Mouse (Mus musculus) midbrain, postnatal 0 days (tissue): Measurements from ENCODE around the gene Emx1. TPM values are rescaled to one million over a fixed set of nuclear protein-coding genes. Genes with fewer than 3 reads are reported as not detected.
A peak's percentile ranks its signal among the peaks of the same experiment; 100 is the strongest.

Source experiments
- ATAC-seq: fragments of 200-750 bp; cut with Nextera tagmentation; 2 replicates; pipeline ENCODE4 v1.8.0; 2017; ENCODE audit warnings: moderate number of reproducible peaks, mild to moderate bottlenecking, moderate TSS enrichment, moderate library complexity; ENCODE audit not compliant: low FRiP score
- DNase-seq: peaks from one replicate; pipeline ENCODE4 v3.0.0-alpha.2; 2015; ENCODE audit warnings: low spot score
- H3K27ac ChIP-seq: fragments of 300-500 bp; sonication (generic); 2 replicates; pipeline ENCODE4 v1.5.1; 2014; ENCODE audit warnings: low read depth, mild to moderate bottlenecking, low read length, mixed read lengths
- H3K27me3 ChIP-seq: fragments of 300-500 bp; sonication (generic); 2 replicates; pipeline ENCODE4 v1.6.1; 2014; ENCODE audit warnings: low read length, control low read depth, mixed read lengths; ENCODE audit not compliant: insufficient read depth
- H3K36me3 ChIP-seq: fragments of 300-500 bp; sonication (generic); 2 replicates; pipeline ENCODE4 v1.6.1; 2014; ENCODE audit warnings: low read length, control low read depth, mixed read lengths; ENCODE audit not compliant: insufficient read depth
- H3K4me1 ChIP-seq: fragments of 300-500 bp; sonication (generic); 2 replicates; pipeline ENCODE4 v1.6.1; 2014; ENCODE audit warnings: mild to moderate bottlenecking, control low read depth, antibody characterized with exemption, low read length, mixed read lengths; ENCODE audit not compliant: insufficient read depth
- H3K4me2 ChIP-seq: fragments of 300-500 bp; sonication (generic); 2 replicates; pipeline ENCODE4 v1.6.1; 2014; ENCODE audit warnings: low read depth, mild to moderate bottlenecking, low read length, mixed read lengths; ENCODE audit not compliant: poor library complexity, severe bottlenecking
- H3K4me3 ChIP-seq: fragments of 300-500 bp; sonication (generic); 2 replicates; pipeline ENCODE4 v1.5.1; 2014; ENCODE audit warnings: low read depth, mild to moderate bottlenecking, low read length, moderate library complexity
- H3K9ac ChIP-seq: fragments of 300-500 bp; sonication (generic); replicated peaks from 2 replicates; pipeline ENCODE4 v1.6.1; 2014; ENCODE audit warnings: mild to moderate bottlenecking, low read length, moderate library complexity, mixed read lengths; ENCODE audit not compliant: poor library complexity, severe bottlenecking
- H3K9me3 ChIP-seq: fragments of 300-500 bp; sonication (generic); 2 replicates; pipeline ENCODE4 v1.6.1; 2016; ENCODE audit warnings: low read length, control low read depth
- CTCF ChIP-seq: IDR thresholded peaks from 2 replicates; pipeline ENCODE4 v1.5.1; 2016; ENCODE audit warnings: antibody characterized with exemption, mild to moderate bottlenecking
- WGBS: fragments of 180-500 bp; shearing (Covaris S2); extraction: QIAGEN DNeasy Blood & Tissue Kit; methylation state at CpG from one replicate; pipeline ENCODE4 v1.1.7; 2014; 5-methylcytosine and 5-hydroxymethylcytosine counted together
- polyA plus RNA-seq: library from polyadenylated mRNA; unstranded; fragments of >200 nt; fragmentation: Nextera tagmentation; extraction: Ambion mirVana; gene quantifications from 2 replicates; pipeline ENCODE4 v1.2.1, GENCODE M21; 2015
- total RNA-seq: library from RNA; depleted of rRNA; stranded (reverse); fragments of >200 nt; gene quantifications from 2 replicates; pipeline ENCODE4 v1.2.3, GENCODE M21; 2014

Gene Emx1
- total and polyA plus RNA-seq, 2 experiments from 2014 or later = 0.64 to 0.88 TPM

DNA sequence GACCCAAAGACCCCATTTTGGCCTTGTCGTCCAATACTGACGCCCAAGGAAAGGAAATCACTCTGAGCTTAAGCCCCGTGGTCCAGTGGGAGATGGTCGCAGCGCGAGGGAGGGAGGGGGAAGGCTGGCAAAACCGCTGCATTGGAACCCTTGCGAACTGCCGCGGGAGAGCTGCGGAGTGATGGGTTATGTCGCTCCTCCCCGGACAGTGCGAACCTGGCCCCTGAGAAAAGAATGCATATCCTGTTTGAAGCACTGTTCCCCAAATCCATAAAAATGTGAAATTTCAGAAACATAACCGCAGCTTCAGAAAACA, 536 bp upstream of the Emx1 start:
- no peak overlapping the region for H3K27ac ChIP-seq
- no peak overlapping the region for H3K4me3 ChIP-seq
- DNase-seq (no peak), ATAC-seq (no peak)
- peaks cover 43% of the 10 kb centered on the region for H3K27me3 ChIP-seq
- WGBS = under 1% methylated on average over 15 of the region's 15 CpGs
- no peak for TF ChIP-seq CTCF
- H3K4me2 ChIP-seq = no peak overlapping the region
- no peaks in the 10 kb centered on the region for H3K9me3 ChIP-seq
- no peak overlapping the region for H3K9ac ChIP-seq
- 0 out of 2 replicates have a peak, but pooled peaks cover 4% of the 10 kb centered on the region for H3K4me1 ChIP-seq
- H3K36me3 ChIP-seq = no peaks in the 10 kb centered on the region

DNA sequence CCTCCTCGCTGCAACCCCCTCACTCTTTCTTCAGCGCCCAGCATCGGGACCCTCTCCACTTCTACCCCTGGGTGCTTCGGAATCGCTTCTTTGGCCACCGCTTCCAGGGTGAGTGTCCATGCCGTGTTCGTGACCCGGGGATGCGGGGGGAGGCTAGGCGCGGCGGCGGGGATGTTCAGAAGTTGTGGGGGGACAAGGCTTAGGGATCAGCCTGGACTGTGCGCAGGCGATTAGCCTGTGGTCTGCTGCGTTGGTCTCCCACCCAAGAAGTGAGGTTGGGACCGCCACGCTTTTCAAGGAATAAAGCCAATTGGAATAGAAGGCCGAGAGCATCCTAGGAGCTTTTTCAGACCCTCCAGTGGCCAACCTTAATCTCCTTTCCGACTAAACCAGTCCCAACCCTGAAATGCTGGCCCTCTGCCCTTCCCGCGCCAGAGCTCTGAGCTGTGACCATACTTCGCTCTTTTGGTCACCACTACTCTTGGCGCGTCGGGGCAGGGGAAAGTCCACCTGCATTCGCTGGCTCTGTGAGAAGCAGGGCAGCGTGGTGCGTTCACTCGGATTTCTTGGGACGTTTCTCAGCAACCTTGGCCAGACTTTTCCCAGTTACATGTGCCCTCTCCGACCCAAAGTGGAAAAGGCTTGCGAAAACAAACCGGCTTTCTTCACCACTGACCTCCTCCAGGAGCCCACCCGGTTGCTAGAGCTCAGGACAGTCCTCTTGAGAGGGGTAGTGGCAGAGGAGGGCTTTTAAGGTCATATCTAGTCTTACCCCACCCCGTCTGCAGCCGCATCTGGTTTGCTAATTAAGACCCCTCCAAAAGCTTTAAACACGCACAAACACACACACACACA, 1.2 kb downstream of the Emx1 start:
- Histone ChIP-seq H3K27ac (no peak overlapping the region), H3K4me1 (0 out of 2 replicates have a peak, but pooled peaks cover 4% of the 10 kb centered on the region), H3K4me3 (peak overlapping the region; percentile 37; the same call in 1 of the 2 replicates), H3K27me3 (peaks cover 60% of the 10 kb centered on the region), H3K9ac (no peak overlapping the region), H3K9me3 (no peaks in the 10 kb centered on the region), H3K36me3 (no peaks in the 10 kb centered on the region), H3K4me2 (peak overlapping the region; percentile 69)
- under 1% methylated on average over 39 of the region's 39 CpGs for WGBS
- DNase-seq (no peak), ATAC-seq (no peak)
- no peak for TF ChIP-seq CTCF

DNA sequence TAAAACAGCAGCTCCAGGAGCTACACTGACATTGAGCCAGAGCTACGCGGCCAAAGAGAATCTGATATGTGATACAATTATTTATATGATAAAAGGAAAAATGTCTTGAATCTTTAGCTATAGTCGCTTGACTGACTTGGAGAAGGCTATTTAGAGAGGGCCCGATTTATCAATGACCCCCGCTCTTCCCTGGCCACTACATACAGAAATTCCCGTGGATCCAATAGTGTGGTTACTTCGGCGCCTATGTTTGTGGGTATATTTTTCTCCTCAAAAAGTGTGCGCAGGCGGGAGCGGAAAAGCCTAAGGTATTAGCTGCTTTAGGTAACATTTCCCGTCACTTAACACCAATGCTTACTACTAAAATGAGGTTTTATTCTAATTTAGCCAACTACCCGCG, 2.1 kb downstream of the Emx1 start:
- TF ChIP-seq CTCF = no peak
- Histone ChIP-seq H3K27me3 (peaks cover 69% of the 10 kb centered on the region), H3K4me3 (no peak overlapping the region), H3K27ac (no peak overlapping the region), H3K9me3 (no peaks in the 10 kb centered on the region), H3K9ac (no peak overlapping the region), H3K4me1 (0 out of 2 replicates have a peak, but pooled peaks cover 6% of the 10 kb centered on the region), H3K4me2 (no peak overlapping the region), H3K36me3 (no peaks in the 10 kb centered on the region)
- DNase-seq = no peak
- ATAC-seq = no peak
- 3% methylated on average over 14 of the region's 14 CpGs for WGBS

DNA sequence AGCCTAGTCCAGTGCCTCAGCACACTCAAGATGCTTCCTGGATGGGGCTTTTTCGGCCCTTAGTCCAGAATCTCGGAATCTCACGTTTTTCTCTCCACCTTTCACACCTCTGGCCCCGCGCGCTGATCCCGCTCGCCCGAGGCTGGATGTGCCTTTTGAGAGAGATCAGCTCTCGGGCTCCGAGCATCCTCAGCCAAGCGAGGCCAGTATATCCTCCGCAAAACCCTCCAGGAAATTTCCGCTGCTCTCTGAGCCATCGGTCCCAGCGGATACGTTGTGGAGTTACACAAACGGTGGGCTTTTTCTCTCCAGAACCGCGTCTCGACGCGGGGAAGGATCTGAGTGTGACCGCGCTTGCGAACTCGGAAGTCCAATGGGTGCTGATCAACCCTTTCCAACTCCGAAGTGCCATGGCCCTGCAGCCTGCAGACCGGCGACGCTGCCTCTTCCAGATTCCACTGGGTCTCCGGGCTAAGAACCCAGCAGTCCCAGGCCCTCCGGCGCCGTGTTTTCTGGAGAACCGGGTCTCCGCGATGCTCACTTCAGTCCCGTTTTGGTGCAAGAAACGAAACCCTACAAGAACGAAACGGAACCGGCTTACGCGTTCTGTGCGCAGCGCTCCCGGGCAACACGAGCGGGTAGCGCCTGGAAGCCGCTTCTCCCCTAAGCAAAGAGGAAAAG, 2.8 kb downstream of the Emx1 start:
- DNase-seq (peak; percentile 28), ATAC-seq (no peak)
- TF ChIP-seq CTCF = no peak
- Histone ChIP-seq H3K27me3 (peaks cover 73% of the 10 kb centered on the region), H3K4me1 (0 out of 2 replicates have a peak, but pooled peaks cover 6% of the 10 kb centered on the region), H3K4me2 (peak overlapping the region; percentile 38), H3K9me3 (no peaks in the 10 kb centered on the region), H3K36me3 (no peaks in the 10 kb centered on the region), H3K4me3 (peak overlapping the region; percentile 23), H3K27ac (no peak overlapping the region), H3K9ac (no peak overlapping the region)
- WGBS = under 1% methylated on average over 52 of the region's 52 CpGs

GRCm38 (mm10) chr6:85190671-85191070, 3.4 kb downstream of the Emx1 start:
- ATAC-seq (no peak), DNase-seq (no peak)
- no peaks in the 10 kb centered on the region for H3K9me3 ChIP-seq
- TF ChIP-seq CTCF = no peak
- H3K36me3 ChIP-seq = no peaks in the 10 kb centered on the region
- peak overlapping the region; percentile 38 for H3K4me2 ChIP-seq
- 0 out of 2 replicates have a peak, but pooled peaks cover 6% of the 10 kb centered on the region for H3K4me1 ChIP-seq
- peak overlapping the region; percentile 23; the same call in 1 of the 2 replicates for H3K4me3 ChIP-seq
- no peak overlapping the region for H3K9ac ChIP-seq
- WGBS = 5% methylated on average over 13 of the region's 13 CpGs
- no peak overlapping the region for H3K27ac ChIP-seq
- peaks cover 74% of the 10 kb centered on the region for H3K27me3 ChIP-seq
